Mouse (Mus musculus) lung, embryonic 15.5 days (tissue): ENCODE measurements at regions not wholly inside any gene's neighbourhood (a gene's known extent, or its start where the extent isn't known, plus 50 kb on each side); places are given as distances from the start of the nearest gene placed in this dataset.

Experiments
- ATAC-seq: fragments of 200-750 bp; cut with Nextera tagmentation; 2 replicates; pipeline ENCODE4 v1.8.0; 2017; ENCODE audit warnings: moderate number of reproducible peaks, borderline replicate concordance; ENCODE audit not compliant: low FRiP score, low TSS enrichment; ENCODE audit errors: extremely low read depth
- H3K27ac ChIP-seq: fragments of 300-500 bp; sonication (generic); 2 replicates; pipeline ENCODE4 v1.5.1; 2015; ENCODE audit warnings: moderate library complexity, mild to moderate bottlenecking, inconsistent platforms
- H3K27me3 ChIP-seq: fragments of 300-500 bp; sonication (generic); 2 replicates; pipeline ENCODE4 v1.6.1; 2015; ENCODE audit warnings: inconsistent platforms
- H3K36me3 ChIP-seq: fragments of 300-500 bp; sonication (generic); 2 replicates; pipeline ENCODE4 v1.6.1; 2015; ENCODE audit warnings: inconsistent platforms
- H3K4me1 ChIP-seq: fragments of 300-500 bp; sonication (generic); 2 replicates; pipeline ENCODE4 v1.6.1; 2015; ENCODE audit warnings: inconsistent platforms
- H3K4me2 ChIP-seq: fragments of 300-500 bp; sonication (generic); 2 replicates; pipeline ENCODE4 v1.6.1; 2015; ENCODE audit warnings: inconsistent platforms, mild to moderate bottlenecking, moderate library complexity
- H3K4me3 ChIP-seq: fragments of 300-500 bp; sonication (generic); 2 replicates; pipeline ENCODE4 v1.5.1; 2015; ENCODE audit warnings: mild to moderate bottlenecking, inconsistent platforms
- H3K9ac ChIP-seq: fragments of 300-500 bp; sonication (generic); 2 replicates; pipeline ENCODE4 v1.6.1; 2015; ENCODE audit warnings: inconsistent platforms
- H3K9me3 ChIP-seq: fragments of 300-500 bp; sonication (generic); 2 replicates; pipeline ENCODE4 v1.6.1; 2016; ENCODE audit warnings: inconsistent platforms
- WGBS: fragments of 180-500 bp; shearing (Covaris S2); methylation state at CpG from one replicate; pipeline ENCODE4 v1.1.7; 2015; 5-methylcytosine and 5-hydroxymethylcytosine counted together

GRCm38 (mm10) chr3:104295015-104295719 is 75.0 kb upstream of the Magi3 start:
- H3K27me3 ChIP-seq, result no peaks in the 10 kb centered on the region
- H3K4me2 ChIP-seq, result no peak overlapping the region
- ATAC-seq, result no peak
- no peak overlapping the region for H3K9ac ChIP-seq
- H3K36me3 ChIP-seq, result no peaks in the 10 kb centered on the region
- H3K4me3 ChIP-seq, result no peak overlapping the region
- peaks cover 13% of the 10 kb centered on the region; the same call in 1 of the 2 replicates for H3K4me1 ChIP-seq
- H3K9me3 ChIP-seq, result no peaks in the 10 kb centered on the region
- H3K27ac ChIP-seq, result no peak overlapping the region
- whole genome bisulfite sequencing, result 28% methylated on average over 8 of the region's 8 CpGs

- Histone ChIP-seq H3K4me1 (peaks cover 13% of the 10 kb centered on the region; the same call in 1 of the 2 replicates), H3K4me2 (no peak overlapping the region), H3K9me3 (no peaks in the 10 kb centered on the region), H3K27ac (no peak overlapping the region), H3K36me3 (no peaks in the 10 kb centered on the region), H3K9ac (no peak overlapping the region), H3K27me3 (no peaks in the 10 kb centered on the region), H3K4me3 (no peak overlapping the region)
- 65% methylated on average over 3 of the region's 3 CpGs for WGBS
- ATAC-seq, result no peak
Measured at GRCm38 (mm10) chr3:104293869-104294268, 73.7 kb upstream of the Magi3 start.

GRCm38 (mm10) chr3:104288970-104289680 is 69.0 kb upstream of the Magi3 start:
- WGBS, result 46% methylated on average over 5 of the region's 5 CpGs
- H3K27ac ChIP-seq, result peak overlapping the region; percentile 89
- peak; percentile 87 for ATAC-seq
- H3K4me1 ChIP-seq, result peaks cover 7% of the 10 kb centered on the region; the same call in 1 of the 2 replicates
- 0 out of 2 replicates have a peak overlapping the region, but pooled peaks have one; percentile 9 for H3K4me2 ChIP-seq
- no peaks in the 10 kb centered on the region for H3K36me3 ChIP-seq
- no peaks in the 10 kb centered on the region for H3K9me3 ChIP-seq
- no peak overlapping the region for H3K4me3 ChIP-seq
- no peak overlapping the region for H3K9ac ChIP-seq
- H3K27me3 ChIP-seq, result no peaks in the 10 kb centered on the region

- Histone ChIP-seq H3K36me3 (no peaks in the 10 kb centered on the region), H3K27me3 (no peaks in the 10 kb centered on the region), H3K9me3 (no peaks in the 10 kb centered on the region), H3K27ac (peak overlapping the region; percentile 89), H3K9ac (no peak overlapping the region), H3K4me1 (0 out of 2 replicates have a peak, but pooled peaks cover 2% of the 10 kb centered on the region), H3K4me3 (no peak overlapping the region), H3K4me2 (no peak overlapping the region)
- no peak for ATAC-seq
Measured at GRCm38 (mm10) chr3:104287900-104288299, 67.7 kb upstream of the Magi3 start.

- H3K4me2 ChIP-seq, result no peak overlapping the region
Measured at GRCm38 (mm10) chr3:104284961-104285360, 64.8 kb upstream of the Magi3 start.

GRCm38 (mm10) chr3:104283855-104284254 is 63.7 kb upstream of the Magi3 start:
- no peaks in the 10 kb centered on the region for H3K36me3 ChIP-seq
- H3K27ac ChIP-seq, result no peak overlapping the region
- no peaks in the 10 kb centered on the region for H3K9me3 ChIP-seq
- no peak for ATAC-seq
- no peak overlapping the region for H3K4me3 ChIP-seq
- H3K4me1 ChIP-seq, result 0 out of 2 replicates have a peak, but pooled peaks cover 2% of the 10 kb centered on the region
- H3K4me2 ChIP-seq, result no peak overlapping the region
- 49% methylated on average over 5 of the region's 5 CpGs for WGBS
- no peaks in the 10 kb centered on the region for H3K27me3 ChIP-seq
- no peak overlapping the region for H3K9ac ChIP-seq

More at GRCm38 (mm10) chr3:104284961-104285360, 64.8 kb upstream of the Magi3 start:
- Histone ChIP-seq H3K4me3 (no peak overlapping the region), H3K9ac (no peak overlapping the region), H3K36me3 (no peaks in the 10 kb centered on the region), H3K9me3 (no peaks in the 10 kb centered on the region), H3K27me3 (no peaks in the 10 kb centered on the region), H3K27ac (no peak overlapping the region), H3K4me1 (0 out of 2 replicates have a peak, but pooled peaks cover 2% of the 10 kb centered on the region)
- ATAC-seq, result no peak
- 91% methylated on average over 2 of the region's 2 CpGs for WGBS

GRCm38 (mm10) chr3:104279505-104279904 is 59.3 kb upstream of the Magi3 start:
- H3K4me1 ChIP-seq, result no peaks in the 10 kb centered on the region
- H3K9me3 ChIP-seq, result no peaks in the 10 kb centered on the region
- no peak overlapping the region for H3K4me3 ChIP-seq
- WGBS, result 36% methylated on average over 6 of the region's 6 CpGs
- H3K36me3 ChIP-seq, result no peaks in the 10 kb centered on the region
- H3K4me2 ChIP-seq, result no peak overlapping the region
- no peak overlapping the region for H3K27ac ChIP-seq
- H3K9ac ChIP-seq, result no peak overlapping the region
- no peaks in the 10 kb centered on the region for H3K27me3 ChIP-seq
- no peak for ATAC-seq

GRCm38 (mm10) chr3:104274718-104275302 is 54.6 kb upstream of the Magi3 start:
- Histone ChIP-seq H3K9me3 (no peaks in the 10 kb centered on the region), H3K36me3 (no peaks in the 10 kb centered on the region), H3K4me2 (no peak overlapping the region), H3K4me1 (no peaks in the 10 kb centered on the region), H3K27ac (no peak overlapping the region), H3K4me3 (no peak overlapping the region), H3K27me3 (no peaks in the 10 kb centered on the region), H3K9ac (no peak overlapping the region)
- WGBS, result 8% methylated on average over 1 of the region's 1 CpGs
- ATAC-seq, result no peak

GRCm38 (mm10) chr3:104274084-104274483 is 53.9 kb upstream of the Magi3 start:
- Histone ChIP-seq H3K36me3 (no peaks in the 10 kb centered on the region), H3K9ac (no peak overlapping the region), H3K27ac (no peak overlapping the region), H3K9me3 (no peaks in the 10 kb centered on the region), H3K4me3 (no peak overlapping the region), H3K4me2 (no peak overlapping the region), H3K4me1 (no peaks in the 10 kb centered on the region), H3K27me3 (no peaks in the 10 kb centered on the region)
- ATAC-seq, result no peak
